Mouse (Mus musculus) right cerebral cortex, postnatal 25 days (tissue): ENCODE results near the gene Map4k5.

Experiments
- DNase-seq: peaks from one replicate; pipeline ENCODE4 v3.0.0; 2022

Map4k5 gene

DNA sequence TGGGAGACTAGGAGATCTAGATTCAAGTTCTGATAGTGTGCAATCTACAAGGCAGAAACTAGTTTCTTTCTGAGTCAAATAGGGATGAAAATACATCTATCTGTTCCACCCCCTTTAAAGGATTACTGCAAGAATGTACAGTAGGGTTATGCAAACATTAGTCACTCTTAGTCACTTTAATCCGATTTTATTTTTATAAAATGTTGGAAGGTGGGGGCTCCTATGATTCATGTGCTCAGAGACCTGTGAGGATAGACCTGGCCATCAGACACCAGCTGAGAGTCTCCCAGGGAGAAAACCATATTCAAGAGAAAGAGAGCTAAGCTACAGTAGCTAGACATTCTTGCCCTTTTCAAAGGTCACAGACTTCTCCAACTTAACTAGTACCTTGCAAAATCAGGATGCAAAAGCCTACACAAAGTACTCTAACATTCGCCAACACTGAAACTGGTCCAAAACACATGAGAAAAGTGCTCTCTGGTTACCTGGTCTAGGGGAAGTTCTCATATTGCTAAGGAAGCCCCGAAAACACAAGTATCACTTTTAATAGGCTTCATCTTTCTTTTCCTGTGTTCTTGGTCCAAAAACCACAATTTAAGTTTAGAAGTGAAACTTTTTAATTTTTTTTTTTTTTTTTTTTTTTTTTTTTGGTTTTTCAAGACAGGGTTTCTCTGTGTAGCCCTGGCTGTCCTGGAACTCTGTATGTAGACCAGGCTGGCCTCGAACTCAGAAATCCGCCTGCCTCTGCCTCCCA is 7.7 kb downstream of the Map4k5 start:
- DNase-seq, result no peak

DNA sequence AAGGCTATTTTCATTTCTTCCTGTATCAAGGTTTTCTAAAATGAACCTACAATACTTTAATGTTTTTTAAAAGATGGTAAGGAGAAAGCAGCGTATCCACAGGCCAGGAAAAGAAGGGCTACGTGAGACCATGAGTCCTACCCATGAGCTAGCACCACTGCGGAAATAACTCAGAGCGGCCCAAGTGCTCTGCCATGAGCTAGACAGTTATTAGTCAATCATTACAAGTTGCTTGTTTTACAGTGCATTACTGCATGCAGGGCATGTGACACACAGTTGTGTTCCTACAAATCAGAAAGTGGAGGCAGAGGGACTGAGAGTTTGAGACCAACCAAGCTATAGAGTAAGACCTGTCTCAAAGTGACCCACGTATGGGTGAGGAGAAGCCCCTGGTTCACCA is 8.9 kb downstream of the Map4k5 start:
- no peak for DNase-seq

DNA sequence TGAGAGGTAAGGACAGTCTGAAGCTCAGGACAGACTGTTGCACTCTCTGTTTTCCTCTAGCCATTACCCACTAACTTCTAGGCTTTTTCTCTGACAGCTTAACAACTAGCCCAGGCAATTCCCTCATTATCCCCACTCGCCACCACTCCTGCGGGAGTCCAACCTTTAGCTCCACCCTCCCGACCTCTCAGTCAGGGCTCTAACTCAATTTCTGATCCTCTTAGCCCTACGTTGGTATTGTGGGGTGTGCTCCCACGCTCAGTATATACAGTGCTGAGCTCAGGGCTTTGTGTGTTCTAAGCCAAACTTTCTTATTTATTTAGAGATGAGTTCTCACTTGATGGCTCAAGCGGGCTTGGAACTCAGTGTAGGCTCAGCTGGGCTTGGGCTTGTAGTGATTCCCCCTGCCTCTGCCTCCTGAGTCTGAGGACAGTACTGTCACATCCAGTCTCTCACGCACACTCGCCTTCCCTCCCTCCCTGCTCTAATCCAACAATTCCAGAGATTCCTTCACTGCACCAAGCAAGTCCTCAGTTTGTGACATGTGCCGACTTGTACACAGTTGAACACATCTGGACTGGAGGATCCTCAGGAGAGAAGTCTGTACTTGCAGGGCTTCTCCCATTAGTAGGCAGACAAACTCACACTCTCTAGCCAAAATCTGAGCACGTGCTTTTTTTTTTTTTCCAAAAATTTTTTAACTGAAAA is 11.6 kb downstream of the Map4k5 start:
- no peak for DNase-seq

DNA sequence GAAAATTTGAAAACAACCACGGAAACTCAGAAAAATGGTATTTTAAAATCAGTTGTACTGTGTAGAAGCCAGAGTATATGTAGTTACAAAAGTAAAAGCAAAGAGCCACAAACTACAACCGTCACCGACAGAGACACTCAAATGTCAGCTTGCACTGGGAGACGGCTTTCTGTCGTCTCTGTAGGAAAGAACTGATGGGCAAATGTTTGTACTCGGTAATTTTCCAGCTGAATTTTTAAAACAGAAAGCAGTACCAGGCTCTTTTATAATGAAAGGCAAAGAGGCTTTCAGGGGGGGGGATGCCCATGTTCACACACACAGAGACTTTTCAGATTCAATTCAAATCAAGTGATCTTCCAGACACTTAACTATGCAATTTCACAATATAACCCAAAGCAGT is 13.3 kb downstream of the Map4k5 start:
- DNase-seq, result no peak

DNA sequence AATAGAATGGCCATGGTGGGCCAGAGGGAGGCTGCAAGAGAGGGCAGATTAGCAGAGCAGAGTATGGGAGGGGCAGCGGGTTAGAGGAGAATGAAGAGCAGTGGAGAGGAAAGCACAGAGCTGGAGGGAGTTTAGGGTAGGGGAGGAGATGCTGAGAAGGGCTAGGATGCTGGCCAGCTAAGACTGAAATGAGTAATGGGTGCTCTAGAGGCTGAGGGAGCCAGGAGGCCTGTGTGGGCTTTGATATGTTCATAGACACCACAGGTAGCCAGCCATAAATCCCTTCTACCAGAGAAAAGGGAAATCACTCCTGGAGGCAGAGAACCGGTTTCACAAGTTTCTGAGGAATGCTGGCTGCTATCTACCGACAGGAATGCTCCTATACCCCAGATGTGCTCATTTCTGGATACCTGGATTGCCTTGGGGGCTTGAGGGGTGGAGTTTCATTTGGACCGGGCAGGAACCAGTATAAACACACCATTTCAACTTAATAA is 13.8 kb downstream of the Map4k5 start:
- no peak for DNase-seq

DNA sequence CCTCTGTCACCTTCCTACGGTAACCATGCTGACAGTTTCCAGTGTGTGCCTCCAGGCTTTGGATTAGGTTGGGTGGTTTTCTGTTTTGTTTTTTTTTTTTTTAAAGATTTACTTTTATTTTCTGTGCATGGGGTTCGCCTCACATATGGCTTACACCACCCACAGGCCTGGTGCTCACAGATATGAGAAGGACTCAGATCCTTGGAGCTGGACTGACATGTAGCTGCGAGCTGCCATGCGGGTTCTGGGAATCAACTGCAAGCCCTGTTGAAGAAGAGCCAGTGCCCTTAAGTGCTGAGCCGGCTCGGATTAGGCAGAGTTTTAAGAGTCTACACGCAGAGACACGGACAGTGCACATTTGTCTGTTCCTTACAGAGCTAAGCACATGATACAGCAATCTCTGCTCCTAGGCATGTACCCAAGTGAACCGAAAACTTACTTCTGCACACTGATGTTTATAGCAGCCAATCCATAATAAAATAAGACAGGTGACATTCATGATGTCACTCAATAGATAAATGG is 15.1 kb downstream of the Map4k5 start:
- DNase-seq, result no peak

DNA sequence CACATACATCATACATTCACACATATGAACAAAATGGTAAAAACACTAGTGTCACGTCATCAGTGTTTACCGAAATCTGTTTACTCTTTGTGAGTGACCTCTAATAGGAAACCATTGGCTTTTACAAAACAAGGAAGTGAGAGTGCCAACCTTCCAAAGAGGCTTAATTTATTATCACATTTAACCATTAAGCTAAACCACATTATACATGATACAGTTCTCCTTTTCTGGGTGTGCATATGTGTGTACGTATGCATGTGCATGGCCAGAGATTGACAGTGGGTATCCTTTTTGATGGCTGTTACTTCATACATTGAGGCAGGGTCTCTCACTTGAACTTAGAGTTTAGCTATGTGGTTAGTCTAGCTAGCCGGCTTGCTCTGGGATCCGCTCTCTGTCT is 21.4 kb downstream of the Map4k5 start:
- DNase-seq, result no peak

DNA sequence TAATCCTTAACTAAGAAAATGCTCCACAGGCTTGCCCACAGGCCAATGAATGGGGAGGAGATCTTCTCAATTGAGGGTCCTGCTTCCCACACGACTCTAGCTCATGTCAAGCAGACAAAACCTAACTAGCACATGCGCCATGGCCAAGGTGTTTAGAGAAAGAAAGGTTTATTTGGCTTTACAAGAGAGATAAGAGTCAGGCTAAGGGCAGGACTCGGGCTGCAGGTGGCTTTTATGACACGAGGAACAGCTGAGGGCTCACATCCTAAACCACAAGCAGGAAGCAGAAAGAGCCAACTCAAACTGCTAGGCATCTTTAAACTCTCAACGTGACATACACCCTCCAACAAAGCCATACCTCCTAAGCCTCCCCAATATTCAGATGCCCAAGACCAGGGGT is 25.7 kb downstream of the Map4k5 start:
- no peak for DNase-seq

DNA sequence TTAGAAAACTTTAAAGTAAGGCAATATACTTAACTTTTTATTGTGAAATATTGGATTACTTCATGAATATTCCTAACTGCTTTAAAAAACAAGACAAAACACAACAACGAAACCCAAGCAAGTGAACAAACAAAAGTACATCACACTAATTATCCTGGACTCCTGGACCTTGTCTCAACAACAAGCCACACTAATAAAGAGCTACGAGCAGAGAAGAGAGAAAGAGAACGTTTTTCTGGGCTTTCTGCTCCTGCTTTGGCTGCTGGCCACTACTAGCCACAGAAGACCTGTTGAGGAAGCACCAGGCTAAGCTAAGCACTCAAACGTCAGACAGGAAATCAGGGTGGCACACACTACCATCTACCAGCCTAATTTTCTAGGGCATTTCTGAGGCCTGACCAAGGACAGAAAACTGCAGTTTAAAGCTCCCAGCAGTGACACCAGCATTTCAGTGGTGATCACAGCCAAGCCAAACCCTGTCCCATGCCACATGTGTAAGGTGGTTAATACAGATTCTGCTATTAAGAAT is 28.8 kb downstream of the Map4k5 start:
- no peak for DNase-seq

DNA sequence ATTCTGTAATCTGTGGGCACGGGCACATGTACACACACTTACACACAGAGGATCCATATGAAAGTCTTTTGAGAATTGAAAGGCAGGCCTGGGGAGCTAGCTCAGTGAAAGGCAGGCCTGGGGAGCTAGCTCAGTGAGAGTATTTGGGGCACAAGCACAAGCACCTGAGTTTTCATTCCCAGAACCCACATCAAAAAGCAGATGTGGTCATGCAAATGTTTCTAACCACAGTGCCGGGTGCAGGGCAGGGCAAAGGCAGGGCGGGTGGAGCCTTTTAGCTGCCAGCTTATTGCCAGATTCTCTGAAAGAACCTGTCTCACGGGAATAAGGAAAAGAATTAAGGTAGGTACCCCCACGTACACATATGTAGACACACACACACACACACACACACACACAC is 29.5 kb downstream of the Map4k5 start:
- no peak for DNase-seq

DNA sequence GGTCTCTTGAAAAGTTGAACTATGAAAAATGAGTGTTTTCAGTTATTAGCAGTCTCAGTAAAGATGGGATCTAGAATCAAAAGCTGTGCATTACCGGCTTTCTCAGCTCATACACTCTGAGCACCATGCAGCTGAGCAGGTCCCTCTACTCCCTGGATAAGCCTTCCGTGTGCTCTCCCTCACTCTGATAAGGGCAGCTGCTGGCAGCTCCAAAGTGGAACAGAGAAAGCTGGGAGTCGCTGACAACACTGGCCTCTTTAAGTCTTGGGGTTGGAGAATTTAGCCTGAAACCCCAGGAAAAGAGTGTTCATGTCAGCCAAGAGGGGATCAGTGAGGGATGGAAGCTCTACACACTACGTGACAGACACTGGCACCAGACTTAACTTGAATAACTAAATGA is 34.2 kb downstream of the Map4k5 start:
- DNase-seq, result no peak

DNA sequence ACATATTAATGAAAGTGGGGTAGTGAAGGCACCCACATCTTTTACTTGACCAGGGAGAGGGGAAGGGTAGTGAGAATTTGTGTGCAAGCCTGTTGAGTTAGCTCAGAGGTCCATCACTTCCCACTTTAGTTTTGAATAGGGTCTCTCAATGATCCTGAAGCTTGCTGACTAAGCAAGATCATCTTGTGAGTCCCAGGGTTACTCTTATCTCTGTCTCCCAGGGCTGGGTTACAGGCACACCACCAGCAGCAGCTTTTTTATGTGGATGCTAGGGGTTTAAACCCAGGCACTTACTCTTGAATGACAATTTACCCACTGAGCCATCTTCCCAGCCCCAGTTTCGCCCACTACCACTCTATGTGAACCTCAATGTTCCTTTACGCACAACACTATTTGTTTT is 35.4 kb downstream of the Map4k5 start:
- DNase-seq, result no peak

DNA sequence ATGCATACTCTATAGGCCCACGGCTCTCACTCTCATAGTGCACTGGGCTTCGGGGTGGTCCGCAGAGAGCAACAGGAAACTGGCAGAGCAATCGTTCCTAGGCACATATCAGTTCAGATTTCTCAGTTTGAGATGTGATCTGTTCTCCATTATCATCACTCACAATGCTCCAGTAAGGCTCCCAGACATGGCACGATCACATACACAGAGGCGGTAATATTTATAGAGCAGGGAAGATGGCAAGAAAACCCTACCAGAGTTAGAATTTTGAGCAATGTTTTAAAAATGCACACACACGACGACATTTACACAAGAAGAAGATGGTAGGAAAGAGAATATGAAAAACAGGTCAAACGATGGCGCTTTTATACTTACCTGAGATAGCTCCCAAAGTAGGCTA is 36.6 kb downstream of the Map4k5 start:
- no peak for DNase-seq

DNA sequence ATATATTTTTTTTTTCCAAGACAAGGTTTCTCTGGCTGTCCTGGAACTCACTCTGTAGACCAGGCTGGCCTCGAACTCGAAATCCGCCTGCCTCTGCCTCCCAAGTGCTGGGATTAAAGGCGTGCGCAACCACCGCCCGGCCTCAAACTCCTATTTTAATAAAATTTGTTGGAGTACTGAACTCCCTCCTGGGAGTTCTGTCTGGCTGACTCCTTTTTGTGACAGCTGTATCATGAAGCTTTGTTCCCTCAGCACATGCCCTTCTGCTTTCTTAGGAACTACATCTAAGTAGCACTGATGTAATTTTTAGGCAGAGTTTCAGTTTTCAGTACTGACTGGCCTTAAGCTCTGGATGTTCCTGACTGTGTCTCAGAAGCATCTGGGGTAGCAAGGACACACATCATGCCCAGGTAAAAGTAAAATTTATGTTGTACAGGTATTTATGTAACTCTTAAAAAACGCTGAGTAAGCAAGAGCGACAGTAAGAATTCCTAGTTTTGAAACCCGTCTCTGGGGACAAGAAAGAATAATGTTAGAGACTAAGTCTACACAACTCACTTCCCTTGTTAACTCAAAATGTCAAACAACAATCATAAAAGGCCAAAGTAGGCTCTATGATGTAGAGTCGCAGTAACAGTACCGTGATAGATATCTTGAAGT is 37.2 kb downstream of the Map4k5 start:
- no peak for DNase-seq

DNA sequence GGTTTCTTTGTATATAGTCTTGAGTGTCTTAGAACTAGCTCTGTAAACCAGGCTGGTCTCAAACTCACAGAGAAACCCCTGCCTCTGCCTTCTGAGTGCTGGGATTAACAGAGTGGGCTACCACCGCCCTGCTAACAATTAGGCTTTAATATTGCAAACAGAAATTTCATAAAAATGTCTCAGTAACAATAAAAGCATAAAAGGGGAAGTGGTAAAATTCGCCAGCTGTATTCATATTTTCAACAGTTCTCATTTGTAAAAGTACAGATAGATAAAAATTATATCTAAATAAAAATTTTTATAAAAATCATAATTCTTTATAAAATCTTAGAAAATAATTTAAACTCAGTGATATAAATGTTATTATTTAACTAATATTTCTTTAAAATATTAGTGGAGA is 39.1 kb downstream of the Map4k5 start:
- DNase-seq, result no peak

DNA sequence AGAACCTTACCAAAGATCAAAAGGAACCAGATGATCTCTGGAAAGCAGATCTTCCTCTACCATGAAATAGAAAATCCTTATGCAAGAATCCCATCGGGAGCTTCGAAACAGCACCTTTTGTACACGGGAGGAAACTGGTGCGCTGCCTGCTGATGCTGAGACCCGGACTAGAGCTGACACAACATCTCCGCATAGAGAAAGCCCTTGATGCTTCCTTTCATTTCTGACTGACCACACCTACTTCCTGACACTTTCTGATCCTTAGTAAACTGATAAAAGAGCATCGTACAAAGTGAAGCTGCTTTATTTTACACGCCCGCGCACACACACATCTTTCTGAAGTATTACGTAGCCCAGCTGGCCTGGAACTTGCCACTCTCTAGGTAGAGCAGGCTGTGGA is 39.6 kb downstream of the Map4k5 start:
- DNase-seq, result no peak

DNA sequence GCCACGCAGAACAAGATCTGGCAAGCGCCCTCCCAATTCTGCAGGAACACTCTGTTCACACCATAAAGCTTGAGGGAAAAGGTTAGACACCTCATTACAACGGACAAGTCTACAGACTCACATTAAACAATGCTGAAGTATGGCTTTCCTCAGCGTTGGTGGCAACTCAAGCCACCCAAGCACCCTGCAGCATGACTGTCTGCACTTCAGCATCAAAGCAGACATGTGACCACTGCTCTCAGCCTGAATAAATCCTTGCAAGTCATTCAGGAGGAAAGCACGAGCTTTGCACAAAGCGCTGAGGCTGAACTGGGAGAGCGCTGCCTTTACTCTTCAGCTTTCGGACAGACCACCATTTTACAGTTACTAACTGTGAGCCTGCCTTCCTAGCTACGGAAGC is 40.7 kb downstream of the Map4k5 start:
- DNase-seq, result no peak

DNA sequence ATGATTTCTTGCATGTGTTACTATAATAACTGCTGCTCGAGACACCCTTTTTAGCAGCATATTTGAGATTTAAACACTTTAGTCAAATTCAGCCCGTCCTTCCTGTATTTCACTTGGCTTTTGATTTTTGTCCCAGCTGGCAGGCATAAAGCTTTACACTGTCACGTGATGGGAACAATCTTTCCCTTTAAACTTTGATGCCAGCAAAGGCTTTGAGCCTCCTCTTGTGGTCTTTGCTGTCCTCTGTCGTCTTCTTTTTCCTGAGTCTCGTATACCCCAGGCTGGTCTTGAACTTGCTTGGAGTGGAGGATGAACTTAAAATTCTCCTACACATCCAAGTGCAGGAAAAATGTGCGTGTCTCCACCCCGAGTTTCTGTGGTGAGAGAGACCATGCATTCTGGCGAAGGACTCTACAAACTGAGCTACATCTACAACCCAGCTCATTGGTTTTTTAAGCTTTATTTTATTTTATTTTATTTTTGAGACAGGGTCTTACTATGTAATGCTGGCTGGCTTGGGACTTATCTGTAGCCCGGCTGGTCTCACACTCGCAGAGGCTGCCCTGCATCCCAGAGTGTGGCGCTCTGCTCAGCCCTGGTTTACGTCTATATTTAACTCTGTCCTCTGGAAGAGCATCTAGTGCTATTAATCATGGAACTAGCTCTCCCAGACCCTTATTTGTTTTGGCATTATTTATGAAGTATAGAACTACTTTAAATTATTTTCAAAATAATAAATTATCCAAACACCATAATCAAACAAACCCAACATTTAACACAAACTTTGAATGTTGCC is 44.7 kb downstream of the Map4k5 start:
- no peak for DNase-seq

DNA sequence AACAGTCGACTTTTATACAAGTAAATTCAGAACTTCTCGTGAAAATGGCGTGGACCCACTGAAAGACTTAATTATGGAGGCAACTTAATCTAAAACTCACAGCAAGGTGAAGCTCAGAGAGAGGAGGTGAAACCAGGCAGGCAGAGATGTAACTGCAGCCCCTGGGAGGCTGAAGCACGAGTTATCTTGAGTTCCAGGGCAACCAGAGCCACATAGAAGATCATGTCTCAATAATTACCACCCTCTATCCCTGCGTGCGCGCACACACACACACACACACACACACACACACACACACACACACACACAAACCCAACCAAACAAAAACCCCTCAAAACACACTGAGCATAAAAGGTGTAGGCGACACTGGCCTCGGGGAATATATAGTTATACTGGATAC is 46.5 kb downstream of the Map4k5 start:
- DNase-seq, result no peak

DNA sequence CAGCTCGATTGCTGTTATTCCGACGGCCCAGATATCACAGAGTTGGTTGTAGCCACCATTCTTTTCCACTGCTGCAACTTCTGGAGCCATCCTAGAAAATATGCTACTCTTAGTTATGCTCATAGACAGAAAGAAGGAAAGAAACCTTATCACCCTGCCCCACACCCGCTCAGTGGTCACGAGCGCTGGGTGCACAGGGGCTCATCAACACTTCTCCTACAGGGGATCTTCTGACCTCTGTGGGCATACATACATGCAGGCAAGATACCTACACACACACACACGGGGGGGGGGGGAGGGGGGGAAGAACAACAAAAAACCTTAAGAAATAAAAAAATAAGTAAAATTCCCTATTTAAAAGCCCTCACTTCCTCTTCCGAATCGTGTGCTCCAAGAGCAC is 47.3 kb downstream of the Map4k5 start:
- DNase-seq, result no peak

DNA sequence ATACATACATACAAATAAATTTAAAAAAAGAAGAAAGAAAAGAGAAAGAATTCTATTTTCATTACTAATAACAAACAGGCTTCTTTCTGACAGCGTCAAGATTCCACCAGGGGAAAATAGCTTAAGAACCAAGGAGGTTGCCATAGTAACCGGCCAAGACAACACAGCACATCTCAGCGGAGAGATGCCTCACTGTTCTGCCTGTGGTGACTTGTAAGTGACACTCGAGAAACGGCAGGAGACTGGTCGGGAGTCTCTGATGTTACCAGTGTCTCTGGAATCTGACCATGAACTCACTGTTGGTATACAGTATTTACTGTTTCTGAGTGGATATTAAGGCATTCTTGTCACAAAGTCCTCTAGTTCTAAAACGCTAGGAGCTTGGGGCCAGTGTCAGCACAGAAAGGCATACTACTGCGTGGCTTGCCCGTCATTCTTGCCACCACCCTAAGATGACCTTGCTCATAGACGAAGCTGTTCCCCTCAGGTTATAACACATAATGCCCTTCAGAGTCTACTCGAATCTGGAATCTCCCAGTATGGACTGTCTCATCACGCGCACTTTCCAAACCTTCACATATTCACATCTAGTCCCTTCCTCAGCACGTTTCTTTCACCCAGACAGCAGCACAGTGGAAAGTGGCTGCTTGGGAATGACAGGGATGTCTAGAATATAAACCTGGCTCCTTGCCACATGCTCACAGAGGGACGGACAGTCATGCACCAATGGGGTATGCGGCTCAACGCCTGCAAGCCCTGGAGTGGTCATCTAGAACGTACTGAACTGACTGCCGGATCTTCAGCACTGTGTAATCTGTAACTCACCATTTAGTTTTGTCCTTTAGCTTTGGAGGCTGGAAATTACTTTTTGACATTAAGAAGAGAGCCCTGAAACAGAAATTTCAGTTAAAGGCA is 49.2 kb downstream of the Map4k5 start:
- DNase-seq, result no peak

DNA sequence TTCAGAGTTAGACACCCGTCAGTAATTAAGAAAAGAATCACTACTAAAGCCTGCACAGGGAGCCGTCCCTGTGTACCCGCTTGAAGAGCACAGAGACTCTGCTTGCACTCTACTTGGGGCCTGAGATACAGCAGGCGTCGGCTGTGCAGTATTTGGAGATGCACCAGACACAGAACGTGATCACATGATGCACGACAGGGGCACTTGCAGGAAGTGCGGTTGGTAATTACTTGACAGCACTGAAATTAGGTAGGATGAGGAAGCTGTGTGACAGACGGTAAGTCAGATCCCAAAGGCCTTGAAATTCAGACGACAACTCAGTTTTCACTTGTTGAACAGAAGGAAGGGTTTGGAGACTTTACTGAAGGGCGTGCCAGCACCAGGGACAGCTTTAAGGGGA is 54.6 kb downstream of the Map4k5 start:
- DNase-seq, result no peak
